Comparison of ENCODE assay signal across 8 mouse cellular contexts in genomic region chr3:103171505-103172267, GRCm38 (mm10). TPM values are rescaled to one million over a fixed set of nuclear protein-coding genes. Genes with fewer than 3 reads are reported as not detected.
DNase-seq lines count a peak whose midpoint lies in the region; ATAC-seq lines count a peak whose summit lies in the region.

Gene Bcas2, plus strand, starts transcription at chr3:103171655.

- H3K27ac ChIP-seq in hindbrain, embryonic 12.5 days = peak within 1 kb of the TSS; percentile 72; the same call in 1 of the 2 replicates

- peaks cover 11% of the 10 kb centered on the region for H3K4me1 ChIP-seq in hindbrain, embryonic 12.5 days

- DNase-seq in Muller cell, postnatal 12 days (ENCODE audit: inconsistent ontology term) = peak; percentile 95
- peak; percentile 97 for DNase-seq in cerebellum, adult 9-11 months
- DNase-seq in frontal cortex, postnatal 10 days (ENCODE audit: low spot score in 2 of 2) = peak; percentile 95 to 99
- peak; percentile 99 for DNase-seq in layer of hippocampus, postnatal 14 days (ENCODE audit: low spot score in 2 of 2)
- DNase-seq in lung, postnatal 14 days = peak; percentile 99
- peak; percentile 98 for DNase-seq in retina, adult 2 months (ENCODE audit: low read depth, low spot score)
- peak; percentile 98 to 99 for DNase-seq in thymus, postnatal 36 days

- peaks cover 26% of the 10 kb centered on the region for H3K36me3 ChIP-seq in hindbrain, embryonic 12.5 days

- peak within 1 kb of the TSS; percentile 82 for H3K9ac ChIP-seq in hindbrain, embryonic 12.5 days

- peak within 1 kb of the TSS; percentile 83 for H3K4me2 ChIP-seq in hindbrain, embryonic 12.5 days (replicated peaks)

- H3K9me3 ChIP-seq in hindbrain, embryonic 12.5 days (replicated peaks) = no peaks in the 10 kb centered on the region

- ATAC-seq in hindbrain, embryonic 12.5 days (ENCODE audit: low FRiP score) = peak; percentile 96

- no peaks in the 10 kb centered on the region for H3K27me3 ChIP-seq in hindbrain, embryonic 12.5 days

- H3K4me3 ChIP-seq in hindbrain, embryonic 12.5 days = peak within 1 kb of the TSS; percentile 83

- under 1% methylated on average over 56 of the region's 56 CpGs for WGBS in hindbrain, embryonic 12.5 days

RNA-seq across cellular contexts. Expression of gene Bcas2, which starts in this region (rescaled TPM):
- polyA plus RNA-seq in hindbrain, embryonic 12.5 days (2016; fragmentation: Nextera tagmentation; extraction: Ambion mirVana) = 226 and 235 TPM in 2 replicates
- 10 to 100 TPM; 62.0 to 62.9 TPM for total RNA-seq in layer of hippocampus, postnatal 14 days (2021)

Comparison
In these comparisons a context has a peak if more than half of its experiments do, and no peak if none do; other contexts are left out.
1. Peak in every context shown above with its lines: DNase-seq, ATAC-seq, H3K4me3 ChIP-seq and H3K27ac ChIP-seq.